Mouse (Mus musculus) lung, postnatal 0 days (tissue): ENCODE measurements at regions not wholly inside any gene's neighbourhood (a gene's known extent, or its start where the extent isn't known, plus 50 kb on each side); places are given as distances from the start of the nearest gene placed in this dataset.

Source experiments
- CTCF ChIP-seq: IDR thresholded peaks from 2 replicates; pipeline ENCODE4 v1.5.1; 2016; ENCODE audit warnings: antibody characterized with exemption, mild to moderate bottlenecking
- EP300 ChIP-seq: IDR thresholded peaks from 2 replicates; pipeline ENCODE4 v1.6.1; 2016; ENCODE audit warnings: antibody characterized with exemption, mild to moderate bottlenecking, control low read depth

DNA sequence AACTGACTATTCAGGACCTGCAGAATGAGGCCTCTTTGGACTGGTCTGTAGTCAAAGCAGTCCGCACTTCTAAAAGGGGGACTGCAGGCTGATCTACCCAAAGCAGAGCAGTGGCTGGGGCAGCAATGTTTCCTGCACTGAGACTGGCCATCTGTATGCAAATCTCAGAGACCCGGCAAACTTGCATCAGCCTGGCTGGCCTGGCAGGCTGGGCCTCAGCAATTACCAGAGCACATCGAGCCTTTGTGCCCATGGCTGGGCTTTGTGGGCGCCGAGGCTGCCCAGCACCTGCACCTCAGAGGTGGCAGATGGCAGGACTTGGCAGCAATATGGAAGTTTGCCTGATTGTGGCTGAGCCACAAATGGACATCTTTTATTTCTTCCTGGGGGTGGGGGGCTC lies 64.2 kb downstream of the Mycn start:
- TF ChIP-seq CTCF: no peak
- TF ChIP-seq EP300: no peak
